Mouse (Mus musculus) hindbrain, embryonic 16.5 days (tissue): Measurements from ENCODE around the gene Isg20. TPM values are rescaled to one million over a fixed set of nuclear protein-coding genes. Genes with fewer than 3 reads are reported as not detected.

Experiments used
- ATAC-seq: fragments of 200-750 bp; cut with Nextera tagmentation; 2 replicates; pipeline ENCODE4 v1.8.0; 2017; ENCODE audit warnings: moderate TSS enrichment, moderate library complexity
- H3K27ac ChIP-seq: fragments of 300-500 bp; sonication (generic); 2 replicates; pipeline ENCODE4 v1.5.1; 2014; ENCODE audit warnings: low read depth, mild to moderate bottlenecking, control low read depth, low read length, moderate library complexity
- H3K27me3 ChIP-seq: fragments of 300-500 bp; sonication (generic); replicated peaks from 2 replicates; pipeline ENCODE4 v1.6.1; 2014; ENCODE audit warnings: low read length; ENCODE audit not compliant: control insufficient read depth, insufficient read depth
- H3K36me3 ChIP-seq: fragments of 300-500 bp; sonication (generic); 2 replicates; pipeline ENCODE4 v1.6.1; 2014; ENCODE audit warnings: mild to moderate bottlenecking, low read length, moderate library complexity, mixed read lengths; ENCODE audit not compliant: control insufficient read depth, insufficient read depth
- H3K4me1 ChIP-seq: fragments of 300-500 bp; sonication (generic); 2 replicates; pipeline ENCODE4 v1.6.1; 2014; ENCODE audit warnings: low read depth, low read length; ENCODE audit not compliant: control insufficient read depth, insufficient read depth
- H3K4me2 ChIP-seq: fragments of 300-500 bp; sonication (generic); 2 replicates; pipeline ENCODE4 v1.6.1; 2014; ENCODE audit warnings: mild to moderate bottlenecking, low read length, control low read depth, moderate library complexity
- H3K4me3 ChIP-seq: fragments of 300-500 bp; sonication (generic); 2 replicates; pipeline ENCODE4 v1.5.1; 2014; ENCODE audit warnings: mild to moderate bottlenecking, low read length, control low read depth, moderate library complexity
- H3K9ac ChIP-seq: fragments of 300-500 bp; sonication (generic); 2 replicates; pipeline ENCODE4 v1.6.1; 2014; ENCODE audit warnings: low read depth, mild to moderate bottlenecking, control low read depth, low read length, moderate library complexity
- H3K9me3 ChIP-seq: fragments of 300-500 bp; sonication (generic); 2 replicates; pipeline ENCODE4 v1.6.1; 2014; ENCODE audit warnings: mild to moderate bottlenecking, low read length, moderate library complexity; ENCODE audit not compliant: control insufficient read depth
- WGBS: fragments of 180-500 bp; shearing (Covaris S2); extraction: QIAGEN DNeasy Blood & Tissue Kit; methylation state at CpG from one replicate; pipeline ENCODE4 v1.1.7; 2014; 5-methylcytosine and 5-hydroxymethylcytosine counted together
- polyA plus RNA-seq: library from polyadenylated mRNA; unstranded; fragments of >200 nt; fragmentation: Nextera tagmentation; extraction: Ambion mirVana; gene quantifications from 2 replicates; pipeline ENCODE4 v1.2.1, GENCODE M21; 2015

The Isg20 gene
- polyA plus RNA-seq, 1 experiment from 2014 or later = 2.1 TPM

- peaks cover 11% of the 10 kb centered on the region for H3K4me1 ChIP-seq
- peak; percentile 98 for ATAC-seq
- peak within 1 kb of the TSS; percentile 76 for H3K4me3 ChIP-seq
- H3K27ac ChIP-seq = no peak within 1 kb of the TSS
- no peaks in the 10 kb centered on the region for H3K36me3 ChIP-seq
- H3K4me2 ChIP-seq = peak within 1 kb of the TSS; percentile 94
- WGBS = under 1% methylated on average over 53 of the region's 53 CpGs
- H3K27me3 ChIP-seq = no peaks in the 10 kb centered on the region
- no peaks in the 10 kb centered on the region for H3K9me3 ChIP-seq
- peak within 1 kb of the TSS; percentile 77 for H3K9ac ChIP-seq
These were observed 17.4 kb upstream of the Isg20 start, which contains the start of gene Aen for GRCm38 (mm10) chr7:78895653-78896333. Gene Aen, plus strand, starts transcription at chr7:78895854.

GRCm38 (mm10) chr7:78897567-78897966 lies 15.7 kb upstream of the Isg20 start:
- Histone ChIP-seq H3K9me3 (no peaks in the 10 kb centered on the region), H3K27me3 (no peaks in the 10 kb centered on the region), H3K27ac (no peak overlapping the region), H3K36me3 (no peaks in the 10 kb centered on the region), H3K4me3 (no peak overlapping the region), H3K4me1 (peaks cover 11% of the 10 kb centered on the region), H3K4me2 (no peak overlapping the region), H3K9ac (no peak overlapping the region)
- ATAC-seq = no peak
- 97% methylated on average over 3 of the region's 3 CpGs for WGBS

GRCm38 (mm10) chr7:78903174-78903870 lies 9.9 kb upstream of the Isg20 start:
- Histone ChIP-seq H3K4me2 (no peak overlapping the region), H3K27me3 (no peaks in the 10 kb centered on the region), H3K27ac (no peak overlapping the region), H3K36me3 (peaks cover 5% of the 10 kb centered on the region), H3K4me1 (no peaks in the 10 kb centered on the region), H3K9me3 (no peaks in the 10 kb centered on the region), H3K9ac (no peak overlapping the region), H3K4me3 (no peak overlapping the region)
- 94% methylated on average over 6 of the region's 6 CpGs for WGBS
- ATAC-seq = no peak

- Histone ChIP-seq H3K4me1 (no peaks in the 10 kb centered on the region), H3K9me3 (no peaks in the 10 kb centered on the region), H3K4me2 (no peak overlapping the region), H3K36me3 (peaks cover 5% of the 10 kb centered on the region), H3K27me3 (no peaks in the 10 kb centered on the region), H3K9ac (no peak overlapping the region), H3K27ac (no peak overlapping the region), H3K4me3 (no peak overlapping the region)
- no peak for ATAC-seq
- WGBS = 91% methylated on average over 2 of the region's 2 CpGs
These were observed 9.0 kb upstream of the Isg20 start for GRCm38 (mm10) chr7:78904175-78904574.

- H3K4me3 ChIP-seq = no peak overlapping the region
- H3K36me3 ChIP-seq = peaks cover 7% of the 10 kb centered on the region
- H3K4me1 ChIP-seq = peaks cover 8% of the 10 kb centered on the region
- H3K9me3 ChIP-seq = no peaks in the 10 kb centered on the region
- no peaks in the 10 kb centered on the region for H3K27me3 ChIP-seq
- no peak overlapping the region for H3K9ac ChIP-seq
- WGBS = 92% methylated on average over 6 of the region's 6 CpGs
- no peak overlapping the region for H3K27ac ChIP-seq
- no peak for ATAC-seq
- no peak overlapping the region for H3K4me2 ChIP-seq
These were observed 4.2 kb upstream of the Isg20 start for GRCm38 (mm10) chr7:78909026-78909425.

- H3K4me1 ChIP-seq = peaks cover 8% of the 10 kb centered on the region
- WGBS = 34% methylated on average over 6 of the region's 6 CpGs
- no peak overlapping the region for H3K9ac ChIP-seq
- no peaks in the 10 kb centered on the region for H3K27me3 ChIP-seq
- no peaks in the 10 kb centered on the region for H3K9me3 ChIP-seq
- peak; percentile 25; the same call in 1 of the 2 replicates for ATAC-seq
- no peak overlapping the region for H3K4me2 ChIP-seq
- peaks cover 5% of the 10 kb centered on the region for H3K36me3 ChIP-seq
- H3K4me3 ChIP-seq = no peak overlapping the region
- H3K27ac ChIP-seq = no peak overlapping the region
These were observed 2.7 kb upstream of the Isg20 start for GRCm38 (mm10) chr7:78910336-78911098.

GRCm38 (mm10) chr7:78911209-78911608 lies 2.0 kb upstream of the Isg20 start:
- Histone ChIP-seq H3K4me3 (no peak overlapping the region), H3K27me3 (no peaks in the 10 kb centered on the region), H3K27ac (no peak overlapping the region), H3K4me2 (no peak overlapping the region), H3K4me1 (peaks cover 8% of the 10 kb centered on the region), H3K9ac (no peak overlapping the region), H3K9me3 (no peaks in the 10 kb centered on the region), H3K36me3 (0 out of 2 replicates have a peak, but pooled peaks cover 4% of the 10 kb centered on the region)
- no peak for ATAC-seq
- WGBS = 90% methylated on average over 4 of the region's 4 CpGs

GRCm38 (mm10) chr7:78912253-78912973 lies 811 bp upstream of the Isg20 start:
- Histone ChIP-seq H3K4me3 (peak overlapping the region; percentile 18; the same call in 1 of the 2 replicates), H3K9ac (peak overlapping the region; percentile 25), H3K4me1 (peaks cover 8% of the 10 kb centered on the region), H3K36me3 (0 out of 2 replicates have a peak, but pooled peaks cover 2% of the 10 kb centered on the region), H3K9me3 (no peaks in the 10 kb centered on the region), H3K27me3 (no peaks in the 10 kb centered on the region), H3K27ac (no peak overlapping the region), H3K4me2 (peak overlapping the region; percentile 49)
- WGBS = 11% methylated on average over 20 of the region's 20 CpGs
- ATAC-seq = peak; percentile 29
